Mouse (Mus musculus): ENCODE data around the gene Ube3b.

Gene Ube3b

DNA sequence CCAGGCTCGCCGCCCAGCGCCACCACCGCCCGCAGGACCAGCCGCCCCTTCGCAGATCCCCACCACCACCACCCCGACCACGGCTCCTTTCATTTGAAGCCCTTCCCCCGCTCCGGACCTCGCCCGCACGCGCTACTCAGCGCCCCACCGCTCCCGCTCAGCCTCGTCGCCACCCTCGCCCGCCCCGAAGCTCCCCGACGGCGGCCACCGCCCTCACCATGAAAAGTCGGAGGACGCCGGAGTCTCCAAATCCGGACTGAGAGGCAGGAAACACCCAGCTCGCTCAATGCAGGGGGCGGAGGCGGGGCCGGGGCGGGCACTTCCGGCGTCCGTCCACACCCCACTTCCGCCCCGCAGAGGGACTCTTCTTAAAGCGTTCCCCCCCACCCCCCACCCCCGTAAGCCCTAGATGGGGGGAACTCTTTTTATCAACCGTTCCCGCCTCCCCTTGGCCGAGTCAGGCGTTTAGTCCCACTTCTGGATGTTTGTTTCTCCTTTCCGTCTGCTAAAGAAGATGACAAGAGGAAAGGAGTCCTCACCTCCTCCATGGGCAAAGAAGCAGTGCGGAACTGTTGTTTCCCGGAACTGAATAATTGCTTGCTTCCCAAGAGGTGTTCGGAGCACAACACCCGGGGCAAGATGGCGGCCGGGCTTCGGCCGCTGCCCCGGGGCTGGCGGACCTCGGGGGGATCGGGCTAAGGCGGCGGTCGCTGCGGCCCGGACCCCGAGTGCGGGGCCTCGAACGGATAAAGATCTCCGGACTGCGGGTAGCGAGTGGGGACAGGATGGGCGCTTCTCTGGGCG lies at the start of gene Ube3b, which contains the start of gene Kctd10:
TSS of gene Ube3b (plus strand) at position 399 of the 804 bp plus-strand sequence.
TSS of gene Kctd10 (minus strand) at position 300 of the 804 bp plus-strand sequence.
- DNase-seq, result peak; percentile 99

DNA sequence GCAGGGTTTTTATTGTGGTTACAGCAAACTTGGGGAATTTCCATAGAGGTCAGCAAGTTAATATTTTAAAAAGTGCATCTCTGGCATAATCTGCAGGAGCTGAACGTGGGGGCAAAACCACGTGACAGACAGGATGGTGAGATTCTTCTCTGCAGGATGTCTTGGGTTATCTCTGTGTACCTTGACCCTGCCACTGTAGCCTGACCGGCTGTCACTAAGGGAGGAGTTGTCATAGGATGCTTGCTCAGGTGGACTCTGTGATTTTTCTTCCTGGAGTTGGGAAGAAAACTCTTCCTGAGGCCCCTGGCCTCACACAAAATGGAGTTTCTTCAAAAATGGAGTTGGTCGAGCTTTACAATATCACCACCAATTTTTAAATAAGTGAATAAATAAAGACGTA lies 37.4 kb upstream of the Ube3b start:
- no peak for DNase-seq

DNA sequence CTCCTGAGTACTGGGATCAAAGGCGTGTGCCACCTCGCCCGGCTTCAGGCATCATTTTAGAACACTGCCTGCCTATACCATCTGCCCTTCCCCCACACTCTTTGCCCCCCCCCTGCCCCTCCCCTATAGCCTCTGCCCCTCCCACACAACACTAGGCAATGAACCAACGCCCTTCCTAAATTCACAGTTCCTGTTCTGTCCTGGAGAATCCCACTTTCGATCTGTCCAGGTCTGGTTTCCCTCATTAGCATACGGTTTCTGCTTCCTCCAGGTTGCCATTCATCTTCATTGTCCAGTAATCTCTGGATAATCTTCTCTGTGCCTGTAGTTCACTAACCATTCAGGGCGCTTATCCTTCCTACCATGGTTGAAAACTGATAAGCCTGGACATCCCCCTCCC lies 36.8 kb upstream of the Ube3b start:
- DNase-seq, result no peak

DNA sequence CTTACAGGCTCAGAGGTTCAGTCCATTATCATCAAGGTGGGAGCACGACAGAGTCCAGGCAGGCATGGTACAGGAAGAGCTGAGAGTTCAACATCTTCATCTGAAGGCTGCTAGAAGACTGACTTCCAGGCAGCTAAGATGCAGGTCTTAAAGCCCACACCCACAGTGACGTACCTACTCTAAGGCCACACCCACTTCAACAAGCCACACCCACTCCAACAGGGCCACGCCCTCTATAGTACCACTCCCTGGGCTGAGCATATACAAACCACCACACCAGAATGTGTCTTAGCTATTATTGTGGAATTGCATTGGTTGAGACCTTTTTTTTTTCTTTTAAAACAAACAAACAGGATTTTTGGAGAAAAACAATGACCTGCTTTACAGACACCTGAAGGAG lies 34.9 kb upstream of the Ube3b start:
- DNase-seq, result peak; percentile 71

DNA sequence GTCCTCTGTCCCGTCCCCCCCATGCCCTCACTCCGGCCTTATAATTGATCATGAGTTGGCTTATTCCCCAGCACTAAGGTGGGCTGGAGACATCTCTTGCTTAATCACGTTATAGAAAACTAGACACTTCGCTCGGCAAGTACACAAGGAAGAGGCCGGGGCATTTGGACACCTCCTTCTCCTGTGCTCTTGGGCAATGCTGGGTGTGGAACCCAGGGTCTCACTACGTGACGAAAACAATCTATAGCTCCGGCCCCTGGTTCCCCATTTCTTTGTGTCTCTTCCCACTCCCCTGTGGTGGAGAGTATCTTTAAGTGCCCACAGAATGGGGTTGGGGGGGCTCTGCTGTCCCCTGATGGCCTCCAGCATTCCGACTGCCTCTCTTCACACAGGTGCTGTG lies 33.4 kb upstream of the Ube3b start:
- no peak for DNase-seq

DNA sequence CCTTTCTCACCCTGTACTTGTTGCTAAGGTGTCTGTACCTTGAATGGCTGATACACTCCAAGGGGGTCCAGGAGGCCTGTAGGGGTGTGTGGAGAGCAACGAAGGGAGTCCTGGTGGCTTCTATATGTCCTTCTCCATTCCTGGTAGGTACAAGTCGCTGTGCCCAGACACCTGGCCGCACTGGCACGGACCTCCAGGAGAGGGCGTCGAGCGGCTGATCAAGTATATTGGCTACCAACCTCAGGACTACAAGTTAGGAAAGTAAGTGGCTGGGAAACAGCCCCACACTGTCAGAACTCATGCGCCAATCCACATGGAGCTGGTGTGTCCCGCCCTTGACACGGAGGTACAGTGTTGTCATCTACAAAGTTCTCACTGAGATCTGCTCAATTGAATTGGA lies 28.9 kb upstream of the Ube3b start:
- peak; percentile 90 for DNase-seq

DNA sequence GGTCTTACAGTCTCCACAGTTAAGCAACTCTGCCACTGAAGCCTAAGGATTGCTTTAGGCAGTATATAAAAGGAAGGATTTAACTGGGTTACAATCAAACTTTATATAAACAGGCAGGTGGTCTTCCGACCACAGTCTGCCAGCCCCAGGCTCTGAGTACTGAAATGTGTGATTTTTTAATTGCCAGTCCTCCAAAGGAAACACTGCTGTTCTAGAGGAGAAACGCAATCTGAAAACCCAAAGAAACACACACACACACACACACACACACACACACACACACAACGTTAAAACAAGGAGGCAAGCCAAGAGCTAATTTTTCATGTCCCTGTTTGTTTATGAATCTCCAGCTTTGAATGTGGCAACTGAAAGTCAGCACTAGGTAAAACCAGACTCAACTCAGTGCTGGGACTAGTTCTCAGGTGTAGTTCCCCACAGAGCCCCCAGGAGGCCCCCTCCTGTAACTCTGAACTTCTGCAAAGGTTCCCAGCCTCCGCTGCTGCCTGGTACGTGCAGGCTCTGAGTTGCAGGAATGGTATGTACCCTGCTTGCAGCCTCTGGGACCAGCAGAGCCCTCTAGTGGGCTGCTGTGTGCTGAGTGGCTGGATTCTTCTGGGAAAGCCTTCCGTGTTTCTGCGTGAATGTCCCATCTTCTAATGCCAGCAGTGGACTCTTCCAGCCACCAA lies 24.0 kb upstream of the Ube3b start:
- DNase-seq, result peak; percentile 98

DNA sequence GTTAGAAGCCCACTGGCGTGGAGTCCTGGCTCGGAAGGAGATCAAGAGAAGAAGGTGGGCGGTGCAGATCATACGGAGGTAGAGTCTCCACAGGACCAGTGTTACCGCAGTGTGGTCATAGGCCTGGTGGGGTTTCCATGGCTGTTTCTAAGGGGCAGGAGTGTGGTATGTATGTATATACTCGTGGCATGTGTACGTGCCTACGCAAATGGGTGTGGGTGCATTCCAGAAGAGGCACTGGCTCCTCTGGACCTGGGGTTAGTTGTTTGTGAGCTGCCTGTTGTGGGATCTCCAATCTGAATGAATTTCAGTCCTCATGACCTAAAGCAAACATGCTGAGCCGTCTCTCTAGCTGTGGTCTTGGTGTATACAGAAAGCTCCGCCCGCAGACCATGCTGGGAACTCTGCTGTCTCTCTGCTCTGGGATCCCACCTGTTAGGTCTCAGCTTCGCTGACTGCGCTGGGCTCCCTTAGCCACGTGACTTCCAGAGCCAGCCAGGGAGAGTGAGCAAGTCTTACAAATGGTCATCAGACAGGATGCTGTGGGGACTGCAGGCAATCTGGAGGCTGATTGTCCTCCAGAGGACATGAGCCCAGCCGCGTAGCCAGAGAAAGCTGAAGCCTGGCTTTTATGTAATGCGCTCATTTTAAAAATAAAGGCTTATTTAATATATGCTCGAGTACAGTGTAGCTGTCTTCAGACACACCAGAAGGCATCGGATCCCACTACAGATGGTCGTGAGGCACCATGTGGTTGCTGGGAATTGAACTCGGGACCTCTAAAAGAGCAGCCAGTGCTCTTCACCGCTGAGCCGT lies 23.3 kb upstream of the Ube3b start:
- DNase-seq, result peak; percentile 97

DNA sequence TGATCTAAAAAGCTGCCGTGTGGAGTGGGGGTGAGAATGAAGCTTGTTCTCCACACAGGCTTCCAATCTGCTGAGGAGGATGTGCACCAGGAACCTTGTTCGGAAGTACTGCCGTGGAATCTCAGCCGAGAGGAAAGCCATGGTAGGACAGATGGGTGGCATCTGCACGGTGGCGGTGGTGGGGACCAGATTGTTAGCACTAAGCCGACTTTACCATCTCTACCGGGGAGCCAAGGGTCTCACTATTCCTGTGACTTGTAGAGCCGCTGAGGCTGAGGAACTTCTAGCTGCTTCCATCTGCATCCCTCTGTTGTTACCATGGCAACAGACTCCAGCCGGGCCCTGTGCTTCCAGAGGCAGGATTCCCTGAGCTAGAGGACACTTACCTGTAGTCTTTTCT lies 21.6 kb upstream of the Ube3b start:
- no peak for DNase-seq

DNA sequence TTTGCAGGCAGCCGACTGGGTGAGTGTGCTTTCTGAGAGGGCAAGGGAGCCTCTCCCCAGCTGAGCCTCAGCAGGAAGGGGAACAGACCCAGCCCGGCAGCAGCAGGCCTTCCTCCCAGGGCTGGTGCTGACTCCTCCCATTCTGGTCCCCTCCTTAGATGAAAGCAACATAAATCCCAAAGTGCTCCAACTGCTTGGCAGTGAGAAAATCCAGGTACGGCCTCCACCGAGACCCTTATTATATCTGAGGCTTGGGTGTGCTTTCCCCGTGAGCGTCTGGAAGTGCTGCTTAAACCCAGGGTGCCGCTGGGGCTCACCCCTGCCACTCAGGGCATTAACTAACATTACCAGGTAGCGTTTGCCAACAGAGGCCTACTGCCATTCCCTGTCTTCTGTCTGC lies 20.8 kb upstream of the Ube3b start:
- peak; percentile 79 for DNase-seq

DNA sequence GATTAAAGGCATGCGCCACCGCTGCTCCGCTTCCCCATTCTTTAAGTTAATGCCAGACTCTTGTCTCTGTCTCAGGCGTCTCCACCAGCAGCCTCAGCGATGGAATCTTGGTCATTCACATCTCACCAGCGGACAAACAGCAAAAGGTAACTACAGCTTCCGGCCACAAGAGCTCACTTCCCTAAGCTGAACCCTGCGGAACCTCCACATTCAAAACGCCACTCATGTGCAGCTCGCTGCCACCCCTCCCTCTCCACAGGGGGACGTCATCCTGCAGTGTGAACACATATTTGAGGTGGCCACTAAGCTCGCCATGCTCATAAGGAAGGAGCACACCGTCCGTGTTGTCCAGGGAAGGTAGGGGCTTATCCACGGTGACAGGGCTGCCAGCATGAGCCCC lies 19.4 kb upstream of the Ube3b start:
- peak; percentile 85 for DNase-seq

DNA sequence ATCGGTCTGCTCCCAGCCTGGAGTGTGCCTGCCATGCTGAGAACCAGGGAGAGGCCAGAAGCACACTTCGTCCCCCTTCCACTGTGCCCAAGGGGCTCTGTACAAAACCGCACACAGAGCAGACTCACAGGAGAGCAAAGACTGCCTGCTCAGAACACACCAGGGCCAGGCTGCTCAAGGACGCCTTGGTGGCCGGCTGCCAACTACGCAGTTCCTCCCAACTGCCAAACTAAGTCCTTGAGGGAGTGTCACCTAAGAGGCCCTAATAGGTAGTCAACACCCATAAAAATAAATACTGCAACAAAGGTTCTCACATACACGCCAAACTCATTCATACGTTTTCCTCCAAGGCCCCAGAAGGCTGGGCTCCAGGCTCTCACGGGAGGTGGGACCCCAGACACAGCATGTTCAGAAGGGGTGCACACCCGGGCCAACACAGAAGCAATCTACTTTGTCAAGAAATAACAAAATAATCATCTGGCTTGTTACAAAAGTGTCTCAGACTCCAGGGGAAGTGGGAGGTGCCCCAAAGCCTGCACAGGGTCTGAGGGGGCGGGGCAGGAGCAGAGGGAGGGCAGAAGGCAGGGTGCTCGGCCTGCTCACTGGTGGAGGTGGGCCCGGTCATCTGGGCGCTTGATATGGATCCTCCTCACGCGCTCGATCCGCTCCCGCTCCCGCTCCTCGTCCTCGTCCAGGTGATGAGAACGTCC lies 15.2 kb upstream of the Ube3b start:
- DNase-seq, result peak; percentile 97

DNA sequence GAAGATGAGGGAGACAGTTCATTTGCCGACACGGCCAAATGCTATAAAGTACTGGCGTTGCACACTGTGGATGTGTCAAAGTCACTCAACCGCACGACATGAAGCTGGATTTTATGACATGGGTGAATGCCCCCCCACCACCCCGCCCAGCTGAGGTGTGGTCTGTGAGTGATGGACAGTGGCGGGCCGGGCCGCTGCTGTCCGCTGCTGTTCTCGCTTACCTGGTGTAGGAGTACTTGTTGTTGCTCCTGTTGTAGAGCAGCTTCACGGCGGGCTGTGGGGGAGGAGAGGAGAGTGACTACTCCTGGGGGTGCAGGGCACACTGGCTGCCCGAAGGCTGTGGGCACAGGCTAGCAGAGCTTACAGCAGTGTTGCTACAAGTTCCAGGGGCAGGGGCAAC lies 12.3 kb upstream of the Ube3b start:
- DNase-seq, result peak; percentile 90

DNA sequence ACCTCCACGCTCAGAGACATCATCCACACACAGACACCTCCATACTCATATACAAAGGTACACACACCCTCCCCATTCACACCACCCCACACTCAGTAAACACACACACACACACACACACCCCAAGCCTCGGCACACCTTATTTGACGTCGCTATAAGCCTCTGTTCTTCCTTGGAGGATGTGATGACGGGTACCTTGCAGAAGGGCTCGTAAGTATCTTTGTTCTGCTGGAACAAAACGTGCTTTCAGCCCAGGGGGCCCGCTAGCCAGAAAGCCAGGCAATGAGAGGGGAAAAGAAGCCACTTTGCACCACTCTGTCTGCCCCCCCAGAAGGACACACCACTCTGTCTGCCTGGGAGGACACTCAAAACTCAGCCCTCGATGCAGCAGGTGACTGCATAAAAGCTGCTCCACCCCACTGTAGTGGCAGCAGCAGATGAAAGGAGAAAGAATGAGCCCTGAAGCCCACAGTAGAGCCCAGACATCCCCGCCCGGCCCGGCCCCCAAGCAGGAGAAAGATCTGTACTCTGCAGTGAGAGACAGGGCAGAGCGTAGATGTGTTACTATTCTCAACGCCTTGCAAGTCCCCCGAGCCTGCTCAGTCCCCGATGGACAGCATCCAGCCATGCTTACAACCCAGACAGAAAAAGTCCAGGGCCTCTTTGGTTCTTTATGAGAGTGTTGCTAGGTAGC lies 11.5 kb upstream of the Ube3b start:
- peak; percentile 87 for DNase-seq

DNA sequence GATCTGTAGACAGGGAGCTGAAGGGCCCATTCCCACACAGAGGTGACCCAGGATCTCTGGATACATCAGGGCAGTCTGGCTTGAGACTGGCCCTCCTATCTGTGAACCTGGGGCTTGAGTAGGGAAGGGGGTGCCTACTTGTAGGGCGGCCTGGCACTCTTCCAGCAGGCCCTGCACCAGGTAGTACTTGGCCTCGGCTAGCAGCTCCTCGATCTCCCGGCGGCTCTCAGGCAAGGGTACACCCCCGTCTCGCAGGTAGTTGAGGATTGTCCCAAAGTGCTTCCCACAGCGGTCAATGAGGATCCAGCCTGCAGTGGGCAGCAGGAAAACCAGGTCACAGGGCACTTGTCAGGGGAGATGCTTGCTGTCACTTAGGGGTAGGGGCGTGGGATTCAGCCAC lies 10.5 kb upstream of the Ube3b start:
- no peak for DNase-seq

DNA sequence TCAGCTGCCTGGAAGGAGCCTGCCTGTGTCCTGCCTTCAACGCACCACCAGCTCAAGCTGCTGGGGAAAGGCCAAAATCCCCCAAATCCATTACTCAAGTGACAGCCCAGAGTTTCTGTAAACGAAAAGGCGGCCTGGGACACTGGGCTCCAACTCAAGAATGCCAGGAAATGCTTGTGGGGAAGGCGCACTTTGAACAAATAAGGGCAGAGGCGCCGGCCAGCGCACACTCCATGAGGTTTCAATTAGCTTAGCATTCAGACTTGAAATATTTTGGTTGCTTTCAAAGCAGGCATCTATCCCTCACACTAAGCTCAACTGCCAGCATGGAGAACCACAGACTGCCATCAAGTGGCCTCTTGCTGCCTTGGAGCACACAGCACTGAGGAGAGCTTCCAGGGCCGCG lies 10.0 kb upstream of the Ube3b start:
- DNase-seq, result peak; percentile 98

DNA sequence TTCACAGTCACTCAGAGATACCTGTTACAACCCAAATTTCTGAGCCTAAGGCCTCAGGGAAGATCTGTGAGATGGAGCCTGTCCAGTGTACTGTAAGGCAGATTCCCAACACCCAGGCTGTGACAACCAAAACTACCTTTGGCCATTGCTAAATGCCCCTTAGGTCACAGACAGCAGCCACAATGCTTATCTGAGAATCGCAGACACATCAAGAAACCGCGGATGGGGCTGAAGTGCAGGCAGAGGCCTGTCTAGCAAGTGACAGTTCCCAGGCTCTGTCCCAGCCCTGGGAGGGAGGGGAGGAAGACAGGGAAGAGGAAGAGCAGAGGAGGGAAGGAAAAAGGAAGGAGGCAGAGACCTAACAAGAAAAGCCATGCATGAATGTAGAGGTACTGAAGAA lies 9.1 kb upstream of the Ube3b start:
- peak; percentile 82 for DNase-seq

DNA sequence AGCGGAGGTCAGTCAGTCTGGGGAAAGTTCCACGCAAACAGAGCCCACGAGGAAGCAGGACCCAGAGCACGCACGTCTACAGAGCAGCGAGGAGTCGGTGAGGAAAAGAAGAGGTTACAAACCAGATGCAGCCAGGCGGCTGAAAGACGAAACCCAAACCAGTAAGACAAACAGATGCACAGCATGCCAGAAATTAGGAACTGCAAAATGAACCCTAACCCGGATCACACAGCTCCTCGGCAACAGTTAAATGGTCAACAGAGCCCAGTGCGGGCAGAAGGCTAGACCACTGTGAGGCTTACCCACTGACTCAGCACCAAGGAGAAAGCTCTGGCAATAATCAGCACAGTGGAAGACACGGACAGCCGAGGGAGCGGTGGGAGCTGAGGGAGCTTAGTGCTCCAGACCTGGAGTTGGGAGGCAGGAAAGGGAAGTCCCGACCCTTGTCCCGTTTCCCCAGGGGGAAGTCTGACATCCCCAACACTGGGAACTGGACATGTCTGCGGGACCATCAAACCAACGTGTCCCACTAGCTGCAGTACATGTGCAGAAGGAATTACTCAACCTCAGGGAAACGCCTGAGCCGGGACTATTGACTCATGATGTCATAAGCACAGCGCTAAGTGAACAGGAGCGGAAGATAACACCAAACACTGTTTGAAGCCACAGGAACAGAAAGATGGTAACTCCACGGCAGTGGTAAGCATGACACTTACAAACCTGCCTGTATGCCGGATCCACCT lies 8.5 kb upstream of the Ube3b start:
- DNase-seq, result peak; percentile 95

DNA sequence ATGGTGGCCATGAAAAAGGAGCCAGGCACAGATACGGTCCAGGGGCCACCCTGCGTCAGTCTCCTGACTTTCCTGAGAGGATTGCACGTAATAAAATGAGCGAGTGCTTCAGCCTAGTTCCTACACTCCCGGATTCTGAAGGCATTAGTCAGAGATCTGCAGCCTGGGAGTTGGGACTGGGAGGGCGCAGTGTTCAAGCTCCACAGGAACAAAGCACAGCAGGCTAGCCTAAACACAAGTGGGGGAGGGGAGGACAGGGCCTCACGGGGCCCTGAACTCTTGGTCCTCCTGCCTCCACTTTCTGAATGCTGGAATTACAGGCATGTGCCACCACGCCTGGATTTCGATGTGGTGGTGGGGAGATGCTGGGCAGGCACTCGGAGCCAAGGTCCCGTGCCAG lies 7.8 kb upstream of the Ube3b start:
- no peak for DNase-seq

DNA sequence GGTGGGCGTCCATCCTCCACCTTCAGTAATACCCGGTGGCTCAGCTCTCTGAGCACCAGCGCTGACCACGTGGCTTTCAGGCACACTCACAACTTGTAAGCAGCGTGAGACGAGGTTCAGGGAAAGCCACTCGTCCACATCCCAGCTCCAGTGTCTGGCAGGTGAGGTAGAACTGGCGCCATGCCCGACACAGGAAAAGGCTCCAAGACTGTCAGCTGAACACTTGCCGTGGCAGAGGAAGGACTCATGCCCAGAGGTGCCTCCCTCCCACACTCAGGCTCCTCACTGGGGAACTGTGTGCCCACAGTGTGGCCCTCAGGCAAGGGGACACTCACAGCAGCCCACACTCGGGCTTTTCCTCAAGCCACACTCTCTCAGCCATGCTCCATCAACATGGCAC lies 7.2 kb upstream of the Ube3b start:
- DNase-seq, result peak; percentile 95

DNA sequence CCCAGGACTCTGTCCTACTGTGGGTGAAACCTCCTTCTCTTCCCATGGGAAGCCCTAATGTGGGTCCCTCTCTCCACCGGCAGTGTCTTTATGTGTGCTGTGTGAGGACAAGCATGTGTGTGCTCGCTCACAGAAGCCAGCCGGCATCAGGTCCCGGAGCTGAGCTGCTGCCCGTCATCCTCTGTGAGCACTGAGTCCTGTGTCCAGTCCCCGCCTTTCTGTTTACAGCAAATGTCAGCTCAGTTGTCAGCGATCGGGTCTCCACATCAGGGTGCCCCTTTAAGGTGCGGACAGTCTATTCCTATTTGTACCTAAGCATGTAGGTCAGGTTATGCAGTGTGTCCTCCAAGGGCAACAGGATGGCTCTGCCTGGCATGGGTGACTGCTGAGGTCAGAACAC lies 6.8 kb upstream of the Ube3b start:
- DNase-seq, result peak; percentile 90

Data from heart, adult 11 months (tissue).